Mouse (Mus musculus): ENCODE results near the gene Acsl4. TPM values are rescaled to one million over a fixed set of nuclear protein-coding genes. Genes with fewer than 3 reads are reported as not detected.

Gene Acsl4
- total and polyA plus RNA-seq, 2 experiments from 2014 or later, result 21.9 to 33.4 TPM

DNA sequence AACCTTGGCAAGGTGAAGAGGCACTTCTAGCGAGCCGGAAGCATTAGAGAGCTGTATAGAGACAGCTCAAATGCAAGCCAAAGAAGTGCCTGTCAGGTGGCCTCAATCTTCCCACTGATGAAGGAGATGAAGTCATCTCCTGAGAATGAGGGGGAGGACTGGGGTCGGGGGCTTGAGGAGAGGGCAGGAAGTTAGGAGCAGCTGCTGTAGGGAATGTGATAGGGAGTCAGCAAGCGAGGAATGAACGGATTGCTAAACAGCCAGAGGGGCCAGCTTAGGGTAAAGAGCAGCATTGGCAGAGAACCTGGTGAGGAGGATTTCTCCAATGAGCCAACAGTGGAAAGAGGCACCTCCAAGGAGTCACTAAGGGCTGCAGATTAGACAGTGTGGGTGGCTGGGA, 104.4 kb downstream of the Acsl4 start:
- no peak overlapping the region for H3K4me2 ChIP-seq (ENCODE audit: low read depth)
- H3K27me3 ChIP-seq (ENCODE audit: insufficient read depth, low read length), result no peaks in the 10 kb centered on the region
- H3K9ac ChIP-seq, result no peak overlapping the region
- WGBS, result 58% methylated on average over 5 of the region's 5 CpGs
- H3K4me3 ChIP-seq (ENCODE audit: low read depth, low read length), result no peak overlapping the region
- ATAC-seq (no peak), DNase-seq (no peak)
- no peaks in the 10 kb centered on the region for H3K36me3 ChIP-seq (ENCODE audit: insufficient read depth)
- no peak overlapping the region for H3K27ac ChIP-seq (ENCODE audit: low read depth, low read length)
- no peaks in the 10 kb centered on the region for H3K4me1 ChIP-seq (ENCODE audit: insufficient read depth)
- H3K9me3 ChIP-seq (ENCODE audit: low read length), result no peaks in the 10 kb centered on the region
- TF ChIP-seq CTCF (IDR thresholded peaks at IDR 0.05; ENCODE audit: low read depth), result no peak

DNA sequence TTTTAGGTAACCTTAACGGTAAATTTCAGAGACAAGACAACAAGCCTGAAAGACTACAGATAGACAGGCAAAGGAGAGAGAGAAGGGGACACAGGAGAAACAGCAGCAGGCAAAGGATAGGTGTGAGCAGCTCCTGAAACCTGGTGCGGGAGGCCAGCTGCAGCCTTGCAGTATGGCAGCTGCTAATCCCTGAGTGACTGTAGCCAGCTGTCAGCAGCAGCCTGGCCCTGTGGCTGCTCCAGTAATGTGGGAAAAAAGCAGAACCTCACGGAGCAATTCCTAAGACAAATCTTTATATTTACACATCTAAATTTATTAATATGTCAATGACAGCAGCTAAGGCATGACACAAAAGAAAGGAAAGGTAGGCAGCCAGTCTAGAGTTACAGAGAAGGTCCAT, 113.8 kb downstream of the Acsl4 start:
- peak; percentile 6 for DNase-seq
- H3K27me3 ChIP-seq (ENCODE audit: insufficient read depth, low read length), result no peaks in the 10 kb centered on the region
- H3K4me1 ChIP-seq (ENCODE audit: insufficient read depth), result no peaks in the 10 kb centered on the region
- no peak overlapping the region for H3K4me2 ChIP-seq (ENCODE audit: low read depth)
- no peak for TF ChIP-seq CTCF (IDR thresholded peaks at IDR 0.05; ENCODE audit: low read depth)
- 56% methylated on average over 3 of the region's 3 CpGs for WGBS
- peak; percentile 50; the same call in 1 of the 2 replicates for ATAC-seq
- H3K9me3 ChIP-seq (ENCODE audit: low read length), result no peaks in the 10 kb centered on the region
- no peak overlapping the region for H3K27ac ChIP-seq (ENCODE audit: low read depth, low read length)
- no peak overlapping the region for H3K4me3 ChIP-seq (ENCODE audit: low read depth, low read length)
- H3K36me3 ChIP-seq (ENCODE audit: insufficient read depth), result no peaks in the 10 kb centered on the region
- H3K9ac ChIP-seq, result no peak overlapping the region

DNA sequence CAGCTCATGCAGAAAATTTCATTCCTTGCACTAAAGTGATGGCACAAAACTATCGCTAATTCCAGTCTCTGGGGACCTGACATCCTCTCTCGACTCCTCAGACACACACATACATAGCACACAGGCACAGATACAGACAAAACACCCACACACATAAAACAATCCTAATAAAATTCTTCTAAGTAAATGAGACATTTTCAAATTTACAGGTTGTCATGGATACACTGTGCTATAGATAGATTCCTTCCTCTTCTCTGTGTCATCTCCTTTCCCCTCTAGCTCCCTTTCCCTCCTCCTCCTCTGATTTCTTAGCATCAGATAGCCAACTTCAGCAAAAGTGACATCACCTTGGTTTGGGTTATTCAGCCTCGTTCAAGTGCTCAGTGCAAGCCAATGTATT, 114.3 kb downstream of the Acsl4 start:
- 79% methylated on average over 3 of the region's 3 CpGs for WGBS
- peak; percentile 5 for DNase-seq
- ATAC-seq, result peak; percentile 80

More for the DNA sequence above, 114.3 kb downstream of the Acsl4 start:
- TF ChIP-seq CTCF (IDR thresholded peaks at IDR 0.05; ENCODE audit: low read depth), result no peak
- Histone ChIP-seq H3K27ac (ENCODE audit: low read depth, low read length) (no peak overlapping the region), H3K27me3 (ENCODE audit: insufficient read depth, low read length) (no peaks in the 10 kb centered on the region), H3K9ac (no peak overlapping the region), H3K4me3 (ENCODE audit: low read depth, low read length) (no peak overlapping the region), H3K4me2 (ENCODE audit: low read depth) (no peak overlapping the region), H3K4me1 (ENCODE audit: insufficient read depth) (no peaks in the 10 kb centered on the region), H3K9me3 (ENCODE audit: low read length) (no peaks in the 10 kb centered on the region), H3K36me3 (ENCODE audit: insufficient read depth) (no peaks in the 10 kb centered on the region)

Other genes with a start within 250 kb of the Acsl4 start
- 0.29 and 0.31 TPM in 2 replicates for gene Gucy2f, start 193.6 kb downstream of the Acsl4 start, total RNA-seq (2014; rRNA removed)
- gene Gucy2f, start 193.6 kb downstream of the Acsl4 start, polyA plus RNA-seq (2015; fragmentation: Nextera tagmentation; extraction: Ambion mirVana), result 0.05 and 0.07 TPM in 2 replicates
- 20.2 and 27.8 TPM in 2 replicates for gene Nxt2, start 163.8 kb downstream of the Acsl4 start, total RNA-seq (2014; rRNA removed)
- gene Nxt2, start 163.8 kb downstream of the Acsl4 start, polyA plus RNA-seq (2015; fragmentation: Nextera tagmentation; extraction: Ambion mirVana), result 21.2 and 23.0 TPM in 2 replicates
- 29.9 and 46.9 TPM in 2 replicates for gene Kcne1l, start 84.2 kb downstream of the Acsl4 start, total RNA-seq (2014; rRNA removed)
- 37.1 and 38.2 TPM in 2 replicates for gene Kcne1l, start 84.2 kb downstream of the Acsl4 start, polyA plus RNA-seq (2015; fragmentation: Nextera tagmentation; extraction: Ambion mirVana)

All from forebrain, postnatal 0 days (tissue).